ENCODE assay signal across 25 mouse cellular contexts in the genomic region with DNA sequence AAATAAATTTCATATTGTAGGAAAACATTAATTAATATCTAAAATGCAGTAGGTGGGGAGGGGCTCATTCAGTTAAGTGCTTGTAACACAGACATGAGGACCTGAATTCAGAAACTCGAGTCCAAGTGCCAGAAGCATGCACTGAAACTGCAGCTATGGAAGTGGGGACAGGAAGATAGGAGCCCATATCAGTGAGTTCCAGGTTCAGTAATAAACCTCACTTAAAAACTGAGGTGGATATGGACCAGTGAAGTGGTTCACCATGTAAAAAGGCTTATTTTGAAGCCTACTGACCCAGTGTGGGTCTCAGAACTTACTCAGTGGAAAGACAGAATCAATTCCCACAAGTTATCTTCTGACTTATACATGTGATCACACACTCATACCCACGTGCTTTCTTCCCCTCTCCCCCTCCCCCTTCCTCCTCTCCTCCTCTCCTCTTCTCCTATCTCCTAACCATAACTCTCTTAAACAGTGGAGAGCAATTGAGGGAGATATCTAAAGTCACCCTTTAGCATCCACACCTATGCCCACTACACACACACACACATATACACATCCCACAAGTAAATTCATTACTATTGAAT. TPM values are rescaled to one million over a fixed set of nuclear protein-coding genes. Genes with fewer than 3 reads are reported as not detected.
DNase-seq lines count a peak whose midpoint lies in the region; ATAC-seq and TF ChIP-seq lines count a peak whose summit lies in the region.
"Had no signal": no experiment of that assay in that cellular context is flagged by ENCODE, and none has a peak within 500 bp of the region (broad histone marks: within the 10 kb centered on the region; RNA-seq: fewer than 3 reads in every experiment).

No protein-coding gene starts in this region.

- TF ChIP-seq CTCF in MEL (IDR thresholded peaks at IDR 0.05 in 2 of 3, conservative IDR thresholded peaks at IDR 0.05 in 1 of 3; ENCODE audit: control insufficient read depth in 1 of 3, insufficient read depth in 1 of 3, low read depth in 2 of 3, low read length in 3 of 3, poor library complexity in 1 of 3, severe bottlenecking in 1 of 3): no peak

- H3K27ac ChIP-seq in liver, embryonic 11.5 days (ENCODE audit: low read depth, low read length): no peak overlapping the region
- H3K27ac ChIP-seq in MEL (ENCODE audit: control insufficient read depth, low read depth, low read length): 0 out of 2 replicates have a peak overlapping the region, but pooled peaks have one; percentile 16
- H3K27ac ChIP-seq in liver, embryonic 13.5 days: no peak overlapping the region
- no peak overlapping the region for H3K27ac ChIP-seq in liver, embryonic 15.5 days (replicated peaks)
- H3K27ac ChIP-seq: embryonic facial prominence, embryonic 10.5 days; embryonic facial prominence, embryonic 12.5 days; forebrain, embryonic 13.5 days; forebrain, embryonic 15.5 days had no signal

- no peaks in the 10 kb centered on the region for H3K36me3 ChIP-seq in liver, embryonic 11.5 days (ENCODE audit: control insufficient read depth, insufficient read depth, low read length)
- H3K36me3 ChIP-seq in MEL (ENCODE audit: control insufficient read depth in 1 of 2, insufficient read depth in 2 of 2, low read length in 2 of 2): peaks cover 0 to 6% of the 10 kb centered on the region in 2 experiments; a peak in 2 of 4 replicates
- H3K36me3 ChIP-seq in liver, embryonic 13.5 days: no peaks in the 10 kb centered on the region
- no peaks in the 10 kb centered on the region for H3K36me3 ChIP-seq in liver, embryonic 15.5 days (replicated peaks)
- H3K36me3 ChIP-seq: embryonic facial prominence, embryonic 10.5 days; embryonic facial prominence, embryonic 12.5 days; forebrain, embryonic 15.5 days had no signal

- H3K9ac ChIP-seq in liver, embryonic 11.5 days (ENCODE audit: low read depth, low read length): no peak overlapping the region
- no peak overlapping the region for H3K9ac ChIP-seq in MEL (ENCODE audit: control insufficient read depth, low read depth, low read length, poor library complexity, severe bottlenecking)
- H3K9ac ChIP-seq in liver, embryonic 13.5 days: no peak overlapping the region
- no peak overlapping the region for H3K9ac ChIP-seq in liver, embryonic 15.5 days
- H3K9ac ChIP-seq: embryonic facial prominence, embryonic 12.5 days; forebrain, embryonic 13.5 days; forebrain, embryonic 15.5 days had no signal

- TF ChIP-seq EP300 in MEL (IDR thresholded peaks at IDR 0.05; ENCODE audit: low read depth in 1 of 2, low read length in 2 of 2): peak; percentile 12 to 60; a peak in 2 of 4 replicates

- no peaks in the 10 kb centered on the region for H3K27me3 ChIP-seq in liver, embryonic 11.5 days (replicated peaks; ENCODE audit: control insufficient read depth, insufficient read depth, low read length)
- no peaks in the 10 kb centered on the region for H3K27me3 ChIP-seq in MEL (ENCODE audit: control insufficient read depth in 1 of 2, insufficient read depth in 2 of 2, low read length in 2 of 2)
- no peaks in the 10 kb centered on the region for H3K27me3 ChIP-seq in liver, embryonic 13.5 days
- H3K27me3 ChIP-seq in liver, embryonic 15.5 days: no peaks in the 10 kb centered on the region
- H3K27me3 ChIP-seq: CH12.LX; embryonic facial prominence, embryonic 12.5 days; forebrain, embryonic 13.5 days; forebrain, embryonic 15.5 days had no signal

- H3K4me1 ChIP-seq in liver, embryonic 11.5 days (replicated peaks; ENCODE audit: control insufficient read depth, insufficient read depth, low read length): no peaks in the 10 kb centered on the region
- H3K4me1 ChIP-seq in MEL (ENCODE audit: control insufficient read depth in 1 of 2, insufficient read depth in 2 of 2, low read length in 2 of 2): peaks cover 2 to 4% of the 10 kb centered on the region in 2 experiments; a peak in 2 of 4 replicates
- H3K4me1 ChIP-seq in liver, embryonic 13.5 days (replicated peaks): peaks cover 8% of the 10 kb centered on the region
- H3K4me1 ChIP-seq in liver, embryonic 15.5 days (replicated peaks): no peaks in the 10 kb centered on the region
- H3K4me1 ChIP-seq: embryonic facial prominence, embryonic 10.5 days; embryonic facial prominence, embryonic 12.5 days; forebrain, embryonic 13.5 days; forebrain, embryonic 15.5 days had no signal

- H3K79me2 ChIP-seq in MEL (ENCODE audit: control insufficient read depth, insufficient read depth, low read length, poor library complexity): no peaks in the 10 kb centered on the region

- no peak overlapping the region for H3K4me3 ChIP-seq in liver, embryonic 11.5 days (ENCODE audit: low read depth, low read length)
- no peak overlapping the region for H3K4me3 ChIP-seq in MEL (ENCODE audit: control insufficient read depth in 1 of 2, insufficient read depth in 1 of 2, low read depth in 2 of 2, low read length in 2 of 2)
- no peak overlapping the region for H3K4me3 ChIP-seq in liver, embryonic 13.5 days (replicated peaks)
- no peak overlapping the region for H3K4me3 ChIP-seq in liver, embryonic 15.5 days (replicated peaks)
- H3K4me3 ChIP-seq: embryonic facial prominence, embryonic 10.5 days; embryonic facial prominence, embryonic 12.5 days; forebrain, embryonic 13.5 days; forebrain, embryonic 15.5 days had no signal

- TF ChIP-seq POLR2A in MEL (IDR thresholded peaks at IDR 0.05; ENCODE audit: control insufficient read depth in 1 of 2, insufficient read depth in 1 of 2, low read depth in 1 of 2, low read length in 2 of 2, poor library complexity in 1 of 2): no peak

- peak; percentile 88 for ATAC-seq in liver, embryonic 11.5 days (replicated peaks; ENCODE audit: low FRiP score)
- peak; percentile 79 for ATAC-seq in liver, embryonic 13.5 days (ENCODE audit: low read depth)
- peak; percentile 52; the same call in 1 of the 2 replicates for ATAC-seq in liver, embryonic 15.5 days (ENCODE audit: insufficient read depth)
- ATAC-seq: CD4-positive, CD25-positive, alpha-beta regulatory T cell, adult 4 months; forebrain, embryonic 13.5 days; forebrain, embryonic 15.5 days had no signal

- 30% methylated on average over 2 of the region's 2 CpGs for WGBS in liver, embryonic 11.5 days
- WGBS in liver, embryonic 13.5 days (ENCODE audit: insufficient replicate concordance): 17% methylated on average over 2 of the region's 2 CpGs
- 16% methylated on average over 2 of the region's 2 CpGs for WGBS in liver, embryonic 15.5 days (ENCODE audit: insufficient replicate concordance)

- H3K4me2 ChIP-seq in liver, embryonic 11.5 days: no peak overlapping the region
- no peak overlapping the region for H3K4me2 ChIP-seq in liver, embryonic 13.5 days
- H3K4me2 ChIP-seq in liver, embryonic 15.5 days: no peak overlapping the region
- H3K4me2 ChIP-seq: embryonic facial prominence, embryonic 12.5 days; forebrain, embryonic 13.5 days; forebrain, embryonic 15.5 days had no signal

- no peaks in the 10 kb centered on the region for H3K9me3 ChIP-seq in liver, embryonic 11.5 days (ENCODE audit: control insufficient read depth, low read length)
- H3K9me3 ChIP-seq in MEL (replicated peaks; ENCODE audit: insufficient read depth, low read length): no peaks in the 10 kb centered on the region
- no peaks in the 10 kb centered on the region for H3K9me3 ChIP-seq in liver, embryonic 13.5 days (replicated peaks)
- no peaks in the 10 kb centered on the region for H3K9me3 ChIP-seq in liver, embryonic 15.5 days (replicated peaks)
- H3K9me3 ChIP-seq: embryonic facial prominence, embryonic 10.5 days; embryonic facial prominence, embryonic 12.5 days; forebrain, embryonic 13.5 days; forebrain, embryonic 15.5 days; G1E had no signal

- DNase-seq in liver, embryonic 11.5 days (ENCODE audit: low spot score): no peak
- DNase-seq in liver (no peak), MEL (ENCODE audit: low read depth, low spot score) (peak; percentile 43)
- no peak for DNase-seq in liver, embryonic 13.5 days
- no peak for DNase-seq in kidney, postnatal 25 days
- DNase-seq in spleen, adult 18-20 months: no peak
- no peak for DNase-seq in gastrocnemius, adult 18-20 months (ENCODE audit: low spot score)
- DNase-seq: adrenal gland, adult 2 months; adrenal gland, postnatal 10 days; adrenal gland, postnatal 25 days; B cell, adult 2 months; cerebellum, adult 11-12 months; cerebellum, adult 2 months; cerebellum, adult 9-10 months; cerebellum, postnatal 10 days; cerebellum, postnatal 25 days had no signal

- no peak for TF ChIP-seq RAD21 in MEL (IDR thresholded peaks at IDR 0.05; ENCODE audit: low read depth, low read length)

TF ChIP-seq in MEL, 35 proteins besides CTCF, POLR2A, EP300 and RAD21:
- TF ChIP-seq MYB (IDR thresholded peaks at IDR 0.05; ENCODE audit: low read depth, low read length) (no peak), MEF2A (IDR thresholded peaks at IDR 0.05; ENCODE audit: extremely low read depth, insufficient replicate concordance, low read depth, low read length, poor library complexity, severe bottlenecking) (no peak), MAX (IDR thresholded peaks at IDR 0.05; ENCODE audit: low read length) (peak; percentile 85), MXI1 (IDR thresholded peaks at IDR 0.05; ENCODE audit: low read depth, low read length) (peak; percentile 52; the same call in 1 of the 2 replicates), MAZ (IDR thresholded peaks at IDR 0.05; ENCODE audit: low read depth, low read length) (no peak), USF1 (IDR thresholded peaks at IDR 0.05; ENCODE audit: low read depth, low read length) (peak; percentile 64), E2F4 (IDR thresholded peaks at IDR 0.05; ENCODE audit: borderline replicate concordance, low read depth, low read length) (no peak), ZKSCAN1 (IDR thresholded peaks at IDR 0.05; ENCODE audit: low read depth, low read length) (no peak), CHD2 (IDR thresholded peaks at IDR 0.05; ENCODE audit: low read length) (no peak), MYC (IDR thresholded peaks at IDR 0.05; ENCODE audit: low read depth, low read length) (peak; percentile 93), TCF12 (IDR thresholded peaks at IDR 0.05; ENCODE audit: low read depth, low read length) (peak; percentile 22; the same call in 1 of the 2 replicates), GATA1 (IDR thresholded peaks at IDR 0.05; ENCODE audit: low read depth, low read length) (0 out of 2 replicates have a peak, but pooled peaks have one; percentile 12), POLR2AphosphoS5 (IDR thresholded peaks at IDR 0.05; ENCODE audit: borderline replicate concordance, low read depth, low read length) (no peak)

RNA-seq across cellular contexts. Expression of a gene that starts 31.5 kb away (rescaled TPM):
- not detected in 2 replicates for polyA plus RNA-seq in liver, embryonic 11.5 days (2014; fragmentation: Nextera tagmentation; extraction: Ambion mirVana)
- not detected in 2 replicates for total RNA-seq in MEL (2012; rRNA removed)
- polyA plus RNA-seq in MEL (2012; ENCODE audit: insufficient read depth in 1 of 2, insufficient read length in 2 of 2, low read depth in 1 of 2, low replicate concordance in 2 of 2, missing spikeins in 1 of 2): not detected
- polyA plus RNA-seq in liver, embryonic 13.5 days (2015; fragmentation: Nextera tagmentation; extraction: Ambion mirVana): not detected in 2 replicates
- polyA plus RNA-seq in liver, embryonic 15.5 days (2015; fragmentation: Nextera tagmentation; extraction: Ambion mirVana): not detected in 2 replicates
- total RNA-seq in gastrocnemius, adult 18-20 months (2021): not detected
- total RNA-seq: CH12.LX had no signal
- polyA plus RNA-seq: adrenal gland, adult 2 months; embryonic facial prominence, embryonic 10.5 days; embryonic facial prominence, embryonic 12.5 days; embryonic facial prominence, embryonic 14.5 days; G1E had no signal
